Mouse (Mus musculus) kidney, adult 2 months (tissue): ENCODE measurements at regions not wholly inside any gene's neighbourhood (a gene's known extent, or its start where the extent isn't known, plus 50 kb on each side); places are given as distances from the start of the nearest gene placed in this dataset.

Experiments used
- CTCF ChIP-seq: fragments of 200-500 bp; conservative IDR thresholded peaks from 2 replicates; pipeline ENCODE4 v1.5.1; 2011; ENCODE audit warnings: low read depth, mild to moderate bottlenecking, control low read depth, low read length, moderate library complexity, mixed read lengths; ENCODE audit not compliant: insufficient read depth, insufficient read length
- POLR2A ChIP-seq: fragments of 200-500 bp; IDR thresholded peaks from one replicate; pipeline ENCODE4 v1.6.1; 2011; ENCODE audit warnings: low read depth, low read length, control low read depth

- TF ChIP-seq CTCF (no peak), POLR2A (no peak)
These were observed 591.9 kb upstream of the C030005K15Rik start for GRCm38 (mm10) chr10:98318416-98318815.
